Mouse (Mus musculus) ES-Bruce4 (cell line): ENCODE results near the gene Fndc3a. TPM values are rescaled to one million over a fixed set of nuclear protein-coding genes. Genes with fewer than 3 reads are reported as not detected.

ENCODE experiments used
- H3K27ac ChIP-seq: 2 replicates; pipeline ENCODE4 v1.5.1; 2012; ENCODE audit warnings: low read length, inconsistent platforms; ENCODE audit not compliant: insufficient read depth
- H3K27me3 ChIP-seq: 2 replicates; pipeline ENCODE4 v1.6.1; 2012; ENCODE audit warnings: mild to moderate bottlenecking, low read length, inconsistent platforms; ENCODE audit not compliant: control insufficient read depth, poor library complexity, insufficient read depth, severe bottlenecking
- H3K36me3 ChIP-seq: 2 replicates; pipeline ENCODE4 v1.6.1; 2012; ENCODE audit warnings: inconsistent platforms, mild to moderate bottlenecking, low read length, moderate library complexity; ENCODE audit not compliant: control insufficient read depth, poor library complexity, insufficient read depth, severe bottlenecking
- H3K4me1 ChIP-seq: one replicate; pipeline ENCODE4 v1.8.1; 2011; ENCODE audit warnings: low read length; ENCODE audit not compliant: control insufficient read depth, insufficient read depth
- H3K4me3 ChIP-seq: 2 replicates; pipeline ENCODE4 v1.5.1; 2011; ENCODE audit warnings: low read depth, mild to moderate bottlenecking, low read length
- H3K9ac ChIP-seq: 2 replicates; pipeline ENCODE4 v1.6.1; 2012; ENCODE audit warnings: low read depth, mild to moderate bottlenecking, inconsistent platforms; ENCODE audit not compliant: poor library complexity, severe bottlenecking
- H3K9me3 ChIP-seq: replicated peaks from 2 replicates; pipeline ENCODE4 v1.6.1; 2012; ENCODE audit warnings: mild to moderate bottlenecking, low read length, inconsistent platforms; ENCODE audit not compliant: control insufficient read depth, poor library complexity, insufficient read depth, severe bottlenecking
- CTCF ChIP-seq: IDR thresholded peaks from one replicate; pipeline ENCODE4 v1.8.1; 2011; ENCODE audit warnings: low read depth, low read length
- EP300 ChIP-seq: IDR thresholded peaks from 2 replicates; pipeline ENCODE4 v1.6.1; 2011; ENCODE audit warnings: low read depth, low read length; ENCODE audit not compliant: insufficient read depth
- POLR2A ChIP-seq: IDR thresholded peaks from one replicate; pipeline ENCODE4 v1.8.1; 2011; ENCODE audit warnings: low read length; ENCODE audit not compliant: insufficient read depth
- polyA plus RNA-seq: library from polyadenylated mRNA; stranded (reverse); fragments of >200 nt; gene quantifications from 2 replicates; pipeline ENCODE4 v1.2.4, GENCODE M21; 2011; ENCODE audit warnings: low read depth; ENCODE audit not compliant: missing spikeins, insufficient read depth, insufficient read length

Fndc3a gene
- polyA plus RNA-seq, 1 experiment = 47.4 TPM

GRCm38 (mm10) chr14:72711130-72711529 lies 1.3 kb upstream of the Fndc3a start:
- no peaks in the 10 kb centered on the region for H3K36me3 ChIP-seq
- peak overlapping the region; percentile 98 for H3K9ac ChIP-seq
- H3K4me1 ChIP-seq = no peaks in the 10 kb centered on the region
- H3K27me3 ChIP-seq = no peaks in the 10 kb centered on the region
- no peak for TF ChIP-seq EP300
- TF ChIP-seq POLR2A = no peak
- TF ChIP-seq CTCF = no peak
- H3K9me3 ChIP-seq = no peaks in the 10 kb centered on the region
- no peak overlapping the region for H3K4me3 ChIP-seq
- H3K27ac ChIP-seq = 0 out of 2 replicates have a peak overlapping the region, but pooled peaks have one; percentile 28

GRCm38 (mm10) chr14:72710341-72711027 lies 681 bp upstream of the Fndc3a start:
- Histone ChIP-seq H3K27ac (peak overlapping the region; percentile 14), H3K9me3 (no peaks in the 10 kb centered on the region), H3K36me3 (no peaks in the 10 kb centered on the region), H3K9ac (peak overlapping the region; percentile 98), H3K4me1 (no peaks in the 10 kb centered on the region), H3K27me3 (no peaks in the 10 kb centered on the region), H3K4me3 (peak overlapping the region; percentile 69)
- TF ChIP-seq CTCF = no peak
- no peak for TF ChIP-seq EP300

- TF ChIP-seq EP300 (no peak), CTCF (no peak), POLR2A (no peak)
- no peak overlapping the region for H3K27ac ChIP-seq
- H3K9ac ChIP-seq = peak overlapping the region; percentile 98
- H3K4me1 ChIP-seq = no peaks in the 10 kb centered on the region
- H3K27me3 ChIP-seq = no peaks in the 10 kb centered on the region
- no peaks in the 10 kb centered on the region for H3K9me3 ChIP-seq
- peak overlapping the region; percentile 84 for H3K4me3 ChIP-seq
- no peaks in the 10 kb centered on the region for H3K36me3 ChIP-seq
These were observed 603 bp downstream of the Fndc3a start for GRCm38 (mm10) chr14:72709091-72709709.

GRCm38 (mm10) chr14:72708581-72708991 lies 1.2 kb downstream of the Fndc3a start:
- TF ChIP-seq EP300 (no peak), POLR2A (no peak), CTCF (no peak)
- H3K36me3 ChIP-seq = no peaks in the 10 kb centered on the region
- no peaks in the 10 kb centered on the region for H3K4me1 ChIP-seq
- peak overlapping the region; percentile 98 for H3K9ac ChIP-seq
- no peaks in the 10 kb centered on the region for H3K9me3 ChIP-seq
- peak overlapping the region; percentile 84 for H3K4me3 ChIP-seq
- no peaks in the 10 kb centered on the region for H3K27me3 ChIP-seq
- no peak overlapping the region for H3K27ac ChIP-seq

GRCm38 (mm10) chr14:72700056-72700455 lies 9.7 kb downstream of the Fndc3a start:
- no peak overlapping the region for H3K4me3 ChIP-seq
- H3K9ac ChIP-seq = no peak overlapping the region
- H3K27me3 ChIP-seq = no peaks in the 10 kb centered on the region
- no peaks in the 10 kb centered on the region for H3K4me1 ChIP-seq
- TF ChIP-seq POLR2A (no peak), EP300 (no peak)
- no peaks in the 10 kb centered on the region for H3K9me3 ChIP-seq
- no peaks in the 10 kb centered on the region for H3K36me3 ChIP-seq
- H3K27ac ChIP-seq = no peak overlapping the region

- Histone ChIP-seq H3K9me3 (no peaks in the 10 kb centered on the region), H3K27ac (no peak overlapping the region), H3K27me3 (no peaks in the 10 kb centered on the region), H3K9ac (no peak overlapping the region), H3K4me3 (no peak overlapping the region), H3K4me1 (no peaks in the 10 kb centered on the region), H3K36me3 (no peaks in the 10 kb centered on the region)
- TF ChIP-seq EP300 = no peak
- no peak for TF ChIP-seq POLR2A
- no peak for TF ChIP-seq CTCF
These were observed 18.4 kb downstream of the Fndc3a start for GRCm38 (mm10) chr14:72691406-72691805.
